Mouse (Mus musculus) gastrocnemius, postnatal 4 days (tissue): Measurements from ENCODE around the gene Sult2b1. TPM values are rescaled to one million over a fixed set of nuclear protein-coding genes. Genes with fewer than 3 reads are reported as not detected.
A peak's percentile ranks its signal among the peaks of the same experiment; 100 is the strongest.

Experiments
- DNase-seq, 2 experiments: peaks; one replicate each; pipeline ENCODE4 v3.0.0; 2021 to 2022; ENCODE audit warnings: low spot score in 2 of 2, mixed read lengths in 2 of 2
- long read RNA-seq, 2 experiments: library from polyadenylated mRNA; stranded (forward); transcript quantifications; one replicate each; pipeline ENCODE4 v2.0.0; 2021
- total RNA-seq, 2 experiments: library from RNA; stranded (reverse); gene quantifications; 2 replicates each; pipeline ENCODE4 v1.2.3; 2021

The Sult2b1 gene
- under 1 TPM in 1 of 2 experiments, not detected in 1; 0.60 TPM for total RNA-seq
- long read RNA-seq, experiment 1, partial matches to known transcripts: 0 of 3 reads
- long read RNA-seq, experiment 1, other reads (novel, unspliced or antisense): 0 of 3 reads
- long read RNA-seq, experiment 2: 0 reads

DNA sequence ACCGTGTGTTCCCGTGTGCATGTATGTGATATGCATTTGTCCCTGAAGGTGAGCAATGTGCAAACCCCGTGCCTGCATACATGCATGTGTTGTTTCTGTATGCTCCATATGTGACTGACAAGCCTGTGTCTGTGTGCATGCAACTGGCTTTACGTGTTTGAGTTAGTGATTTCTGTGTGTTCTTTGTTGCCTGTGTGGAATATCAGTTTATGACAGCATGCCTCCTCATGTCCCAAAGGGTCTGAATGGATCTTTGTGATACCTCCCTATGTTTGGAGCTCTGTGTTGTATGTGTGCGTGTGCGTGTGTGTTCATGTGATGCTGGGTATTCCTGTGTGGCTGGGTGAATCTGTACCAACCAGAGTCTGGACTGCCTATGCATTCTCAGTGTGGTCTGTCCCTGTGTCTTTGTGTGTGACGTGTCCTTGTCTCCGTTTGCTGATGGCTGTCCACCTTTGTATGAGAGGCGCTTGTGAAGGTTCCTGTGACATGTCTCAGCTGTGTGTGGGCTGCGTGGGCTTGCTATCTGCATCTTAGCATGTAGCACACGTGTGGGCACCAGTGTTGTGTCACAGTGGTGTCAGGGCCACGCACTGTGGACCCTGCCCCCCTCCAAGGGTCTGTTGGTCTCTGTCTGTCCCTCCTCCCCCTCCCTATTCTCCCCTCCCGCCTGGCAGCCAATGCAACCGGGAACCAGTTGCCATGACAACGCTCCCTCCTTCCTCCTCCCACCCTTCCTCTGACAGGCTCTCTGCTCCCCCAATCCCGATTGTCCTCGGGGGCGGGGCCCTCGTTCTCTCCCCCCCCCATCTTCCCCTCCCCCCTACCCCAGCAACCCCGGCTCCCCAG, at the start of gene Sult2b1:
Gene Sult2b1, minus strand, starts transcription at position 146 of the 849 bp plus-strand sequence.
- no peak for DNase-seq

DNA sequence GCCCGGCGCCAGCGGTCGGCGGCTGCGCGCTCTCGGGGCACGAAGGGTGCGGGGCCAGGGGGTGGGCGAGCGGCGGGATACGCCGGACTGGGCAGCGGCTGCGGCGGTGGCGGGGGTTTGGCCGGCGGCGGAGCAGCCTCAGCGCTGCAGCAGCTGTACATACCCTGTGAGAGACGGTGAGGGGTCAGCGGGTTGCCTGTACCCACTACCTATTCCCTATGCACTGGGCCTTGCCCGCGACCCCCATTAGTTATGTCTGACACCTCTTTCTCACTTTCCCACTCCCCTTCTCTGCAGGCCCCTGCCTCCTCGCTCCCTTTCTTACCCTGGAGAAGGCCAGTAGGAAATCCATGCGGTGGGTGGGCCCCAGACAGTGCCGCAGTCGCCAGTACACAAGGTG, 49.5 kb upstream of the Sult2b1 start:
- no peak for DNase-seq

- peak in 1 of 2 experiments; percentile 23 for DNase-seq
Measured at GRCm38 (mm10) chr7:45833148-45833790, 48.8 kb upstream of the Sult2b1 start.

- no peak for DNase-seq
Measured at GRCm38 (mm10) chr7:45832428-45832827, 48.0 kb upstream of the Sult2b1 start.

- no peak for DNase-seq
Measured at GRCm38 (mm10) chr7:45831128-45831525, 46.7 kb upstream of the Sult2b1 start.

GRCm38 (mm10) chr7:45830427-45831127, 46.1 kb upstream of the Sult2b1 start, which contains the start of gene Grwd1:
Gene Grwd1, minus strand, starts transcription at chr7:45830944.
- peak in 1 of 2 experiments; percentile 83 for DNase-seq

- DNase-seq: no peak
Measured at GRCm38 (mm10) chr7:45826631-45827030, 42.2 kb upstream of the Sult2b1 start.

- DNase-seq: no peak
Measured at GRCm38 (mm10) chr7:45824598-45824997, 40.1 kb upstream of the Sult2b1 start, which contains the start of gene Kcnj14. Gene Kcnj14, minus strand, starts transcription at chr7:45824782.

DNA sequence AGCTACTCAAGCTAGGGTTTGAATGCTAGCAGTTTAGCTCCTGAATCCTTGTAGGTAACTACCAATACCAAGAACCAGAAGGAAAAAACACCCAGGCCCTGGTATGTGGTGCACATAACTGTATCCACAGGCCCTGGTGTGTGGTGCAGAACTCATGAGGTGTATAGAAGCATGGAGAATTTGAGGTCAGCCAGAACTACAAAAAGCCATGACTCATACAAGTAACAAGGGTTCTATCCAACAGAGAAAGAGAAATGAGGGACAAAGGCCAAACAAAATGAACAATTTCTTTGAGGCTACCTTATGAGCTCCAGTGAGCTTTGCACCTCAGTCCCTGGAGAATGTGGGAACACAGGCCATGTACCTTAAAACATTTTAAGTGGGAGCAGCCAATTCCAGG, 36.4 kb upstream of the Sult2b1 start:
- no peak for DNase-seq

DNA sequence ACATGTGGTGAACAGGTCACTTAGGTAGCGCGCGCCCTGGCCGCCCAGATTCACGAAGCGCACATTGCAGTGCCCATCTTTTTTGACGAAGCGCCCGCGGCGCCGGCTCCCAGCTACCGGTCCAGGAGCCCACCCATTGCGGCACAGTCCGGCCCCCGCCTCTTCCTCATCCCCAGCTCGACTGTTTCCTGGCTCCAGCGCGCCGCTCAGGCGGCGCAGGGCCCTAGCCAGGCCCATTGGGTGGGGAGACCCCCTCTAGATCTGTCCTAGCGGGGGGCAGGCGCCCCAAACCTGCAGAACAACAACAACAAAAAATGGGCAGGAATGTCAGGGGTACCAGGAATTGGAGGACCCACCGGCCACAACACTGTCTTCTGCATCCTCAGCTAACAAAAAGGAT, 35.4 kb upstream of the Sult2b1 start:
- no peak for DNase-seq

DNA sequence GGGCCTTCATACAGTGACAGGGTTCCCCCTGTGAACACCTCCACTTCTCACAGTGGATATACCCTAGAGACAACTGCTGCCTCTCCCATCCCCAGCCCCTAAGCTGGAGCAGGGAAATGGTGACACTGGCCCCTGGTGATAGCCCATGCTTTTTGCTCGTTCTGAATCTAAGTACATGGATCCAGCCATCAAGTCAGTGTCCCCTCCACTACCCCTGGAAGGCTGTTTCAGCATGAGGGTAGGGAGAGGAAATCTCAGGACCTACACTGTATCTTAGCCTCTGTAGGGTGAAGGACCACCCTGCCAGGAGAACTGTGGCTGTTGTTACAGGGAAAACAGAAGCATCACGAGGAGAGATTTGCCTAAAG, 31.5 kb upstream of the Sult2b1 start:
- no peak for DNase-seq

- DNase-seq: no peak
Measured at GRCm38 (mm10) chr7:45815323-45815983, 31.0 kb upstream of the Sult2b1 start.

DNA sequence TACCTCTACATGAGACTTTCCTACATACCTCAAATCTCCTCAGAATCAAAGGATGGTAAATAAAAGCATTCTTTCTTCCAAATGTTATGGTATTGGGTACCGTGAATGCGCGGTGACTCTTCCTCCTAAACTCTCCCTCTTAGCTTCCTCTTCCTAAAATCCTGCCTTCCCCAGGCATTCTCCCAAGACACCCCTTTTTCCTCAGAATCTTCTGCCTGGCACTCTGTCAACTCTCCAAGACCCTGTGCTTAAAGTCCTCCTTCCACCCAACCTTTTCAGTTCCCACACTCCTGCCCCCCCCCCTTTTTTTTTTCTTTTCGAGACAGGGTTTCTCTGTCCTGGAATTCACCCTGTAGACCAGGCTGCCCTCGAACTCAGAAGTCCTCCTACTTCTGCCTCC, 30.4 kb upstream of the Sult2b1 start:
- no peak for DNase-seq

DNA sequence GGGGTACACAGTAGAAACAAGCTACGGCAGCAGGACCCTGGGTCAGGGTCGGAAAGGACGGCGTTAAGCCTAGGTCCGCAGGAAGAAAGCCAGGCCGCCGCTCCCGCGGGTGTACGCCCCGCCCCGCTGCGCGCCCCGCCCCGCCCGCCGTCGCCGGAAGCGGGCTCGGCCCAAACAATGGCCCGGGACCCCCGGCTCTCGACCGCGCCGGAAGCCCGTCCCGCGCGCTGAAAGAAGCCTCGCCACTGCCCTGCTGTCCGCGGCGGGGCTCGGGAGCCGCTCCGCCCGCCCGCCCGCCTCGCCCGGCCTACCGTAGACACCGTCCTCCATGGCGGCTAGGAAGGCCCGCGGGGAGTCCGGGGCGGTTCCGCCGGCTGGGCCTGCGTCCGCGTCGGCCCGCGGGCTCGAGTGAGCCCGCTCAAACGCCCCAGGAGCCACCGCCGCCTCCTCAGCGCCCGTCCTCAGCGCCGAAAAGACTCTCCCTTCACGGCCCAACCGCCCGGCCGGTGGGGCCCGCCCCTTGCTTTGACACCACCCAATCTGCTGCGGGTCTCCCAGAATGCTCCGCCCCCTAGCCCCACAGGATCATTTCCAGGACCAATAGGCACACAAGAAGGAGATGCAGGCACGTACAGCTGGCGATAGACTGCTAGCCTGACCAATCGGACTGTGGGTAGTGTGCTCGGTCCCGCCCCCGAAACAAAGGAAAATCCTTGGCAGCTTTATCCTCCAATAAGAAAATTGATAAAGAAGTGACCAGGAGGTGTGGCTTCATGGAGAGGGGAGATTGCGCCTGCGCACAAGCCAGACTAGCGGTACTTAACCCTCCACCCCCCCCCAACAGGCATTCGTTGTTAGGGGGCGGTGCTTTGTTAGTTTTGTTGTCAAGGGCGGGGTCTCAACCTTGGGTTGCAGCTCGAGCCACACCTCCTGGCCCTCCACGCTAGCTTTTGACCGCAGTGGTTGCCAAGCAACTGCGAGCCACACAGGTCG, 29.6 kb upstream of the Sult2b1 start, which contains the start of gene Cyth2:
Gene Cyth2, minus strand, starts transcription at position 795 of the 993 bp plus-strand sequence.
- peak; percentile 94 to 98 for DNase-seq

- DNase-seq: peak in 1 of 2 experiments; percentile 9
Measured at GRCm38 (mm10) chr7:45812921-45813320, 28.5 kb upstream of the Sult2b1 start.

- DNase-seq: no peak
Measured at GRCm38 (mm10) chr7:45809276-45810075, 25.0 kb upstream of the Sult2b1 start.

- DNase-seq: no peak
Measured at GRCm38 (mm10) chr7:45808471-45808870, 24.0 kb upstream of the Sult2b1 start.

DNA sequence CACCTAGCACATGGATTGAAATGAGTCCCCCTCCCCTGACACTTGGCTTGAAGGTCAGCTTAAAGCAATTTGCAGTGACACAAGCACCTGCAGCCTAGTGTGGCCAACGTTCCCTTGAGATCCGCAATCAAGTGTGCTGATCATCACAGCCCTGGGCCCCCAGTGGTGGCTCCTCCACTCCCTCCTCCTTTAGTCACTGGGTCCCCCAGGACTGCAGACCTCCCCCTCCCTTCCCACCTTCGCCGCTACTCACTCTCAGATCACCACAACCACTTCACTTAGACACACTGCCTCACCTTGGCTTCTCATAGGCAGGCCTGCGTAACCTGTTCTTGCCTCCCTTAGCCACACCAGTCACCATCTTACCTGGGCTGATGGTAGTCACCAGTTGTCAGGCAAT, 21.5 kb upstream of the Sult2b1 start:
- DNase-seq: no peak

DNA sequence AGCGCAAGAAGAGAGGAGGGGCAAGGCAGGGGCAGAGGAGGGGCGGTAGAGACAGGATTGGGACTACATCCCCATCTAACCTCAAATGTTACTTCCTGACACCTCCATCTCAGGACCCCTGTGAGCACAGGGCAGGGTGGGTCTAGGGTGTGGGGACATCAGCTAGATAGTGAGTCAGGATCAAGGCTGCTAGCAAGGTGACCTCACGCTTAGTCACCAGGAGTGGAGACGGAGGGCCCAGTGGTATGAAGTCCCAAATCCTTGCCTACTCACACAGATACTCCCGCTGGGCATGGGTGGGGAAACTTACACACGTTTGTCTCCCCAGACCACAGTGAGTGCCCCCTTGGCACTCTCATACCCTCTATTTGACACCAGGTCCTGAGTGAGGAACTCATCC, 18.1 kb upstream of the Sult2b1 start:
- DNase-seq: no peak
